Mouse (Mus musculus): ENCODE results near the gene Gse1.

- TF ChIP-seq CTCF (IDR thresholded peaks at IDR 0.05; ENCODE audit: borderline replicate concordance, insufficient read depth, low read depth, low read length): no peak
- no peak for TF ChIP-seq POLR2A (IDR thresholded peaks at IDR 0.05; ENCODE audit: borderline replicate concordance, insufficient read depth, low read length)
Observed at GRCm38 (mm10) chr8:120234866-120235265, 6.6 kb downstream of the Gse1 start.

Measured in cerebellum, adult 2 months (tissue).